Mouse (Mus musculus): Measurements from ENCODE around the gene Zfp938. TPM values are rescaled to one million over a fixed set of nuclear protein-coding genes. Genes with fewer than 3 reads are reported as not detected.

The Zfp938 gene
- 1.1 and 1.5 TPM in 2 replicates for polyA plus RNA-seq (2012; rRNA removed)

- Histone ChIP-seq H3K4me3 (ENCODE audit: control insufficient read depth, low read depth, low read length) (peak within 1 kb of the TSS; percentile 95), H3K36me3 (ENCODE audit: control insufficient read depth, insufficient read depth, low read length) (no peaks in the 10 kb centered on the region), H3K27ac (ENCODE audit: control insufficient read depth, insufficient read depth, low read depth, low read length) (peak within 1 kb of the TSS; percentile 21), H3K27me3 (ENCODE audit: control insufficient read depth, insufficient read depth, low read length) (no peaks in the 10 kb centered on the region), H3K4me1 (ENCODE audit: control insufficient read depth, insufficient read depth, low read length) (peaks cover 3% of the 10 kb centered on the region)
- no peak; the same call in 1 of the 2 replicates for TF ChIP-seq POLR2A (IDR thresholded peaks at IDR 0.05; ENCODE audit: control insufficient read depth, low read depth, low read length)
- TF ChIP-seq CTCF (IDR thresholded peaks at IDR 0.05; ENCODE audit: control insufficient read depth, insufficient read depth, insufficient replicate concordance, low read depth, low read length), result no peak
These were observed at the start of gene Zfp938 for GRCm38 (mm10) chr10:82240742-82241400. Gene Zfp938, minus strand, starts transcription at chr10:82241280.

GRCm38 (mm10) chr10:82257331-82257730 lies 16.3 kb upstream of the Zfp938 start:
- Histone ChIP-seq H3K36me3 (ENCODE audit: control insufficient read depth, insufficient read depth, low read length) (no peaks in the 10 kb centered on the region), H3K27ac (ENCODE audit: control insufficient read depth, insufficient read depth, low read depth, low read length) (no peak overlapping the region), H3K27me3 (ENCODE audit: control insufficient read depth, insufficient read depth, low read length) (no peaks in the 10 kb centered on the region), H3K4me3 (ENCODE audit: control insufficient read depth, low read depth, low read length) (no peak overlapping the region), H3K4me1 (ENCODE audit: control insufficient read depth, insufficient read depth, low read length) (no peaks in the 10 kb centered on the region)
- TF ChIP-seq POLR2A (IDR thresholded peaks at IDR 0.05; ENCODE audit: control insufficient read depth, low read depth, low read length) (no peak), CTCF (IDR thresholded peaks at IDR 0.05; ENCODE audit: control insufficient read depth, insufficient read depth, insufficient replicate concordance, low read depth, low read length) (no peak)

GRCm38 (mm10) chr10:82245021-82245420 lies 3.9 kb upstream of the Zfp938 start:
- no peak overlapping the region for H3K27ac ChIP-seq (ENCODE audit: control insufficient read depth, insufficient read depth, low read depth, low read length)
- no peaks in the 10 kb centered on the region for H3K36me3 ChIP-seq (ENCODE audit: control insufficient read depth, insufficient read depth, low read length)
- no peaks in the 10 kb centered on the region for H3K27me3 ChIP-seq (ENCODE audit: control insufficient read depth, insufficient read depth, low read length)
- TF ChIP-seq CTCF (IDR thresholded peaks at IDR 0.05; ENCODE audit: control insufficient read depth, insufficient read depth, insufficient replicate concordance, low read depth, low read length) (no peak), POLR2A (IDR thresholded peaks at IDR 0.05; ENCODE audit: control insufficient read depth, low read depth, low read length) (no peak)
- H3K4me3 ChIP-seq (ENCODE audit: control insufficient read depth, low read depth, low read length), result no peak overlapping the region
- H3K4me1 ChIP-seq (ENCODE audit: control insufficient read depth, insufficient read depth, low read length), result peaks cover 3% of the 10 kb centered on the region

- Histone ChIP-seq H3K27me3 (ENCODE audit: control insufficient read depth, insufficient read depth, low read length) (no peaks in the 10 kb centered on the region), H3K4me1 (ENCODE audit: control insufficient read depth, insufficient read depth, low read length) (peaks cover 3% of the 10 kb centered on the region), H3K36me3 (ENCODE audit: control insufficient read depth, insufficient read depth, low read length) (no peaks in the 10 kb centered on the region), H3K4me3 (ENCODE audit: control insufficient read depth, low read depth, low read length) (peak overlapping the region; percentile 95), H3K27ac (ENCODE audit: control insufficient read depth, insufficient read depth, low read depth, low read length) (no peak overlapping the region)
- TF ChIP-seq POLR2A (IDR thresholded peaks at IDR 0.05; ENCODE audit: control insufficient read depth, low read depth, low read length) (no peak), CTCF (IDR thresholded peaks at IDR 0.05; ENCODE audit: control insufficient read depth, insufficient read depth, insufficient replicate concordance, low read depth, low read length) (no peak)
These were observed 315 bp upstream of the Zfp938 start for GRCm38 (mm10) chr10:82241401-82241788.

GRCm38 (mm10) chr10:82178257-82179064 lies 62.6 kb downstream of the Zfp938 start:
- no peaks in the 10 kb centered on the region for H3K27me3 ChIP-seq (ENCODE audit: control insufficient read depth, insufficient read depth, low read length)
- H3K36me3 ChIP-seq (ENCODE audit: control insufficient read depth, insufficient read depth, low read length), result no peaks in the 10 kb centered on the region
- 0 out of 2 replicates have a peak overlapping the region, but pooled peaks have one; percentile 5 for H3K27ac ChIP-seq (ENCODE audit: control insufficient read depth, insufficient read depth, low read depth, low read length)
- TF ChIP-seq POLR2A (IDR thresholded peaks at IDR 0.05; ENCODE audit: control insufficient read depth, low read depth, low read length) (peak; percentile 53; the same call in 1 of the 2 replicates), CTCF (IDR thresholded peaks at IDR 0.05; ENCODE audit: control insufficient read depth, insufficient read depth, insufficient replicate concordance, low read depth, low read length) (no peak)
- H3K4me3 ChIP-seq (ENCODE audit: control insufficient read depth, low read depth, low read length), result peak overlapping the region; percentile 87
- H3K4me1 ChIP-seq (ENCODE audit: control insufficient read depth, insufficient read depth, low read length), result no peaks in the 10 kb centered on the region; the same call in 1 of the 2 replicates

Other genes starting within 250 kb of the Zfp938 start
- gene Zfp873, start 193.2 kb downstream of the Zfp938 start, polyA plus RNA-seq (2012; rRNA removed), result 0.20 and 0.40 TPM in 2 replicates
- gene BC024063, start 157.9 kb downstream of the Zfp938 start, polyA plus RNA-seq (2012; rRNA removed), result 0.41 and 0.43 TPM in 2 replicates
- gene AU041133, start 113.3 kb downstream of the Zfp938 start, polyA plus RNA-seq (2012; rRNA removed), result 0.16 and 0.28 TPM in 2 replicates
- gene 4932415D10Rik, start 75.3 kb upstream of the Zfp938 start, polyA plus RNA-seq (2012; rRNA removed), result 28.0 and 32.2 TPM in 2 replicates
- 0.73 and 0.89 TPM in 2 replicates for gene Gm4924, start 113.0 kb upstream of the Zfp938 start, polyA plus RNA-seq (2012; rRNA removed)

Measured in testis, adult 2 months (tissue).